Mouse (Mus musculus) right cerebral cortex, postnatal 25 days (tissue): ENCODE measurements around the gene Dpf2.

ENCODE experiments used
- DNase-seq: peaks from one replicate; pipeline ENCODE4 v3.0.0; 2022

The Dpf2 gene

GRCm38 (mm10) chr19:5852035-5852722 is 60.6 kb downstream of the Dpf2 start:
- DNase-seq, result no peak

- DNase-seq, result no peak
Measured at GRCm38 (mm10) chr19:5851481-5851971, 61.3 kb downstream of the Dpf2 start.

GRCm38 (mm10) chr19:5850860-5851259 is 62.0 kb downstream of the Dpf2 start:
- DNase-seq, result no peak

GRCm38 (mm10) chr19:5849843-5850527 is 62.8 kb downstream of the Dpf2 start:
- DNase-seq, result peak; percentile 90

GRCm38 (mm10) chr19:5848826-5849672 is 63.8 kb downstream of the Dpf2 start:
- no peak for DNase-seq

GRCm38 (mm10) chr19:5848032-5848825 is 64.6 kb downstream of the Dpf2 start:
- no peak for DNase-seq

- no peak for DNase-seq
Measured at GRCm38 (mm10) chr19:5847306-5847796, 65.5 kb downstream of the Dpf2 start.

- DNase-seq, result peak; percentile 87
Measured at GRCm38 (mm10) chr19:5846557-5847305, 66.1 kb downstream of the Dpf2 start.
